Mouse (Mus musculus) heart, adult 2 months (tissue): ENCODE data around the gene Kif13a.

Source experiments
- EP300 ChIP-seq: fragments of 200-500 bp; IDR thresholded peaks from 2 replicates; pipeline ENCODE4 v1.6.1; 2011; ENCODE audit warnings: low read depth, low read length, control low read depth; ENCODE audit not compliant: insufficient read depth
- POLR2A ChIP-seq: fragments of 200-500 bp; IDR thresholded peaks from 2 replicates; pipeline ENCODE4 v1.6.1; 2011; ENCODE audit warnings: mild to moderate bottlenecking, low read depth, low read length, control low read depth; ENCODE audit not compliant: insufficient read depth

DNA sequence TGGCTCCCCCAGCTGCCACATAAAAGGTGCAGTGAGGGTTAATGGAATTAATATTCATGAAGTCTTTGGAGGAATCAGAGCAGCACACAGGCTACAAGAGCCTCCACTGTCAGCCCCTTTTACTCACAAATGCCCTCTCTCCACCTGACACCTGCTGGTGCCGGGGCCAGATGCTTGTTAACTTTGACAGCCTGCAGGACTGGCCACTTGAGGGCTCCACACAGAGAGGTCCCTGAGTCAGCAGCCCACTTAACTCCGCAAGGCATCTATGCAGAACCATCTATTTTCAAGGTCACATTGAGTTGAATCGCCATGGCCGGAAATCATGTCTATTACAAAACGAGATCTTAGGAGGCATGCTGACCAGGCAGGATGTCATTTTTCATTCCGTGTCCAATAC, 57.5 kb downstream of the Kif13a start:
- no peak for TF ChIP-seq POLR2A
- TF ChIP-seq EP300: no peak
